Mouse (Mus musculus) T-helper 2 cell (primary cell): Measurements from ENCODE around the gene Gabrr1.

Experiments
- in situ Hi-C: fragments of 300-600 bp; cut with MboI, MseI; formaldehyde crosslinking; loops from one replicate; pipeline ENCODE4 v1.15.1; 2025; ENCODE audit warnings: high pct_unique_total_duplicates

The Gabrr1 gene

GRCm38 (mm10) chr4:33207551-33207950 lies 75.2 kb downstream of the Gabrr1 start:
- in situ Hi-C loops: no loop called here

- in situ Hi-C loops: no loop called here
Measured at GRCm38 (mm10) chr4:33208881-33209841, 76.8 kb downstream of the Gabrr1 start, which contains the start of gene Srsf12. Srsf12 (plus strand) TSS chr4:33208991.
